Mouse (Mus musculus): ENCODE data around the gene AI481877. TPM values are rescaled to one million over a fixed set of nuclear protein-coding genes. Genes with fewer than 3 reads are reported as not detected.

AI481877 gene
- polyA plus RNA-seq, 1 experiment from 2014 or later: not detected

DNA sequence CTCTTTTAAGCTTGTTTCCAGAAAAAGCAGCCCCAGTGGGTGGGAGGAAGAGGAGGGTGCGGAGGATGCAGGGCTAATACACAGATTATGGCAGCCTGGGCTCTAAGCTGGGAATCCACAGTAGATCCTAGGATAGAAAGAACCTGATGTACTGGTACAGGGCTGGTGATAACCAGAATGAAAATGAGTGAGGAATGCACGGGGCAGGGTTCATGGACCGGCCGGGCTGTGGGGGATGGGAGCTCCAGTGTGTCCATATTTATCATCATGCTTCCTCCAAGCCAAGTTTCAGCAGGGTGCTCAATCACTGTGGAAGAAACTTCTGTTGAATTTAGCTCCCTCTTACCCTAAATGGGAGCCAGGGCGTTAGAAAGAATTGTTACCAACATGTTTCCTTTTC is 141.7 kb downstream of the AI481877 start:
- WGBS: 46% methylated on average over 5 of the region's 5 CpGs
- Histone ChIP-seq H3K36me3 (no peaks in the 10 kb centered on the region), H3K9ac (no peak overlapping the region), H3K4me3 (no peak overlapping the region), H3K4me1 (peaks cover 17% of the 10 kb centered on the region), H3K27ac (replicated peaks) (no peak overlapping the region), H3K27me3 (replicated peaks) (peaks cover 17% of the 10 kb centered on the region), H3K9me3 (no peaks in the 10 kb centered on the region), H3K4me2 (no peak overlapping the region)
- ATAC-seq (ENCODE audit: extremely low read depth, insufficient number of reproducible peaks, low FRiP score, low TSS enrichment): no peak

DNA sequence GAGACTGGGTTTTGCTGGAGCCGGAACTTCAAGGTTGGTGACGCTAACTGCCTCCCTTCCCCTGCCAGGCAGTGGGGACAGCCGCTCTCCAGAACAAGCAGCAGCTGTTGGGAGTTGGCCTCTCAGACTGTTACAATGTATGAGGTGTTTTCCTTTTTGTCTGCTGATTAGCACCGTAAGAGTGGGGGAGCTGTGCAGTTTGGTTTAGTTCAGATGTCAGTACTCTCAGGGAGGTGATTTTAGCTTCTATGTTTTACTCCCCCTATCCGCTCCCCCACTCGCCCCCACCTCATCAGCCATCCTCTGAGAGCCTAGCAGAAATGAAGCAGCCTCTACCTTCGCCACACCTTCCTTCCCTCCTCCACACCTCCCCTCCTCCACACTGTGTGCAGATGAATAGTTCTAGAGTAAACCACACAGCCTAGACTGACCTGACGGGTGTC is 143.5 kb downstream of the AI481877 start:
- H3K27me3 ChIP-seq (replicated peaks): peaks cover 26% of the 10 kb centered on the region
- H3K9me3 ChIP-seq: no peaks in the 10 kb centered on the region
- H3K27ac ChIP-seq (replicated peaks): no peak overlapping the region
- H3K4me2 ChIP-seq: peak overlapping the region; percentile 12; the same call in 1 of the 2 replicates
- no peaks in the 10 kb centered on the region for H3K36me3 ChIP-seq
- ATAC-seq (ENCODE audit: extremely low read depth, insufficient number of reproducible peaks, low FRiP score, low TSS enrichment): no peak
- WGBS: 52% methylated on average over 8 of the region's 8 CpGs
- H3K4me1 ChIP-seq: peaks cover 18% of the 10 kb centered on the region
- H3K9ac ChIP-seq: no peak overlapping the region; the same call in 1 of the 2 replicates
- no peak overlapping the region for H3K4me3 ChIP-seq

DNA sequence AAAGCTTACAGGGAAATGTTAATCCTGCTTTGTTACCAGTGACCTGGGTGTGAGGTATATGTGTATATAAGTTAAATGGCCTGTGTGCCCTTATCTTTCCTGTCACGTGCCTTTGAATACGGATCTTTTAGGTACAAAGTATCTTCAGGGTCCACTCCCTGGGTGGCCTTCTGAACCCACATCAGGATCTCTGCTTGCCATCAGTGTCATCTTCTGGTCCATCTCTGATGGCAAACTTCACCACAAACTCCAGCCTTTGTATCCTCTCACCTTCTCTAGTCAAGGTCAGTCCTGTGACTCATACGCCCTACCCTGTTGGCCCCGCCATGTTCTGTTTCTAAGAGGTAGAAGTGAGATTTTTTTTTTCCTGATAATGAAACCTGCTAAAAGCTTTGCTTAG is 144.0 kb downstream of the AI481877 start, which contains the start of gene Dnajc25:
Gene Dnajc25 (plus strand): TSS at position 301 of the 400 bp plus-strand sequence.
- no peak within 1 kb of the TSS; the same call in 1 of the 2 replicates for H3K9ac ChIP-seq
- H3K4me2 ChIP-seq: peak within 1 kb of the TSS; percentile 12; the same call in 1 of the 2 replicates
- 73% methylated on average over 4 of the region's 4 CpGs for WGBS
- peaks cover 27% of the 10 kb centered on the region for H3K27me3 ChIP-seq (replicated peaks)
- no peak within 1 kb of the TSS for H3K4me3 ChIP-seq
- no peaks in the 10 kb centered on the region for H3K36me3 ChIP-seq
- no peaks in the 10 kb centered on the region for H3K9me3 ChIP-seq
- H3K27ac ChIP-seq (replicated peaks): no peak within 1 kb of the TSS
- peaks cover 18% of the 10 kb centered on the region for H3K4me1 ChIP-seq
- no peak for ATAC-seq (ENCODE audit: extremely low read depth, insufficient number of reproducible peaks, low FRiP score, low TSS enrichment)

Other genes starting within 250 kb of the AI481877 start
- gene Ecpas, start 226.2 kb downstream of the AI481877 start, polyA plus RNA-seq (2015; fragmentation: Nextera tagmentation; extraction: Ambion mirVana): 19.1 and 20.8 TPM in 2 replicates
- gene Zkscan16, start 195.4 kb downstream of the AI481877 start, polyA plus RNA-seq (2015; fragmentation: Nextera tagmentation; extraction: Ambion mirVana): 0.18 and 0.35 TPM in 2 replicates
- 8.5 and 10.7 TPM in 2 replicates for gene Ptgr1, start 151.9 kb downstream of the AI481877 start, polyA plus RNA-seq (2015; fragmentation: Nextera tagmentation; extraction: Ambion mirVana)
- 9.0 and 10.6 TPM in 2 replicates for gene Dnajc25, start 143.9 kb downstream of the AI481877 start, polyA plus RNA-seq (2015; fragmentation: Nextera tagmentation; extraction: Ambion mirVana)
- gene Gm20503, start 135.8 kb downstream of the AI481877 start, polyA plus RNA-seq (2015; fragmentation: Nextera tagmentation; extraction: Ambion mirVana): 11.0 and 11.6 TPM in 2 replicates
- 46.6 and 47.8 TPM in 2 replicates for gene Gng10, start 103.9 kb downstream of the AI481877 start, polyA plus RNA-seq (2015; fragmentation: Nextera tagmentation; extraction: Ambion mirVana)
- gene Ugcg, start 50.3 kb upstream of the AI481877 start, polyA plus RNA-seq (2015; fragmentation: Nextera tagmentation; extraction: Ambion mirVana): 6.9 and 7.1 TPM in 2 replicates

Data from heart, embryonic 13.5 days (tissue).